Comparison of ENCODE assay signal across 24 mouse cellular contexts in genomic region chr11:116887136-116887535, GRCm38 (mm10). TPM values are rescaled to one million over a fixed set of nuclear protein-coding genes. Genes with fewer than 3 reads are reported as not detected.
"Had no signal": no experiment of that assay in that cellular context is flagged by ENCODE, and none has a peak within 500 bp of the region (broad histone marks: within the 10 kb centered on the region; RNA-seq: fewer than 3 reads in every experiment).

No protein-coding gene starts in this region.

- H3K9ac ChIP-seq: liver, embryonic 13.5 days; liver, embryonic 15.5 days; liver, postnatal 0 days; lung, embryonic 15.5 days; midbrain, embryonic 12.5 days; neural tube, embryonic 13.5 days; neural tube, embryonic 15.5 days had no signal

- H3K27ac ChIP-seq: liver, embryonic 13.5 days; liver, embryonic 15.5 days; lung, embryonic 15.5 days; macrophage; midbrain, embryonic 10.5 days; midbrain, embryonic 12.5 days; neural tube, embryonic 13.5 days; neural tube, embryonic 15.5 days had no signal

- H3K27me3 ChIP-seq: lung, embryonic 15.5 days had no signal

- H3K4me1 ChIP-seq: liver, embryonic 15.5 days; lung, embryonic 15.5 days had no signal

- DNase-seq: liver, embryonic 13.5 days; liver, postnatal 0 days; lung, adult 2 months; lung, postnatal 14 days; lung, postnatal 36 days; midbrain, embryonic 14.5 days; retina, postnatal 1 day; right cerebral cortex, adult 18-20 months; right cerebral cortex, postnatal 25 days; right cerebral cortex, postnatal 4 days; spleen, adult 18-20 months had no signal

- H3K36me3 ChIP-seq: liver, embryonic 13.5 days; liver, embryonic 15.5 days; lung, embryonic 15.5 days; midbrain, embryonic 10.5 days; midbrain, embryonic 12.5 days; neural tube, embryonic 13.5 days; neural tube, embryonic 15.5 days had no signal

- H3K4me3 ChIP-seq: liver, embryonic 13.5 days; liver, embryonic 15.5 days; lung, embryonic 15.5 days; midbrain, embryonic 10.5 days; midbrain, embryonic 12.5 days; myocyte; neural tube, embryonic 13.5 days; neural tube, embryonic 15.5 days had no signal

- H3K4me2 ChIP-seq: liver, embryonic 11.5 days; liver, embryonic 13.5 days; liver, embryonic 15.5 days; lung, embryonic 15.5 days; midbrain, embryonic 12.5 days; neural tube, embryonic 13.5 days; neural tube, embryonic 15.5 days had no signal

- H3K9me3 ChIP-seq: liver, embryonic 13.5 days; liver, embryonic 15.5 days; lung, embryonic 15.5 days; midbrain, embryonic 10.5 days; midbrain, embryonic 12.5 days; neural tube, embryonic 13.5 days; neural tube, embryonic 15.5 days had no signal

- ATAC-seq: liver, postnatal 0 days; lung, postnatal 0 days; midbrain, embryonic 16.5 days had no signal

RNA-seq across cellular contexts. Expression of gene Mgat5b, which starts 31.5 kb away (rescaled TPM):
- total RNA-seq: megakaryocyte progenitor cell, adult 5-6 weeks; megakaryocyte-erythroid progenitor cell, adult 5-6 weeks had no signal
- polyA plus RNA-seq: liver, embryonic 13.5 days; liver, embryonic 15.5 days; liver, postnatal 0 days; lung, postnatal 0 days; macrophage; myocyte had no signal
